Mouse (Mus musculus): ENCODE results near the gene Jrkl.

Gene Jrkl

GRCm38 (mm10) chr9:13245481-13245880, at the start of gene Jrkl:
Gene Jrkl (minus strand): TSS chr9:13245829.
- DNase-seq: peak; percentile 50

GRCm38 (mm10) chr9:13287482-13287881, 41.9 kb upstream of the Jrkl start:
- DNase-seq: no peak

- no peak for DNase-seq
These were observed 27.6 kb upstream of the Jrkl start for GRCm38 (mm10) chr9:13273219-13273618.

GRCm38 (mm10) chr9:13260980-13261379, 15.4 kb upstream of the Jrkl start:
- DNase-seq: no peak

- no peak for DNase-seq
These were observed 12.5 kb upstream of the Jrkl start for GRCm38 (mm10) chr9:13258173-13258572.

- no peak for DNase-seq
These were observed 11.1 kb upstream of the Jrkl start for GRCm38 (mm10) chr9:13256726-13257125.

GRCm38 (mm10) chr9:13251251-13251650, 5.6 kb upstream of the Jrkl start:
- no peak for DNase-seq

- DNase-seq: no peak
These were observed 2.5 kb upstream of the Jrkl start for GRCm38 (mm10) chr9:13248104-13248503.

- DNase-seq: peak; percentile 98
These were observed 1.4 kb upstream of the Jrkl start, which contains the start of gene Ccdc82 for GRCm38 (mm10) chr9:13246815-13247638. Gene Ccdc82 (plus strand): TSS chr9:13246955.

GRCm38 (mm10) chr9:13242321-13242720, 3.3 kb downstream of the Jrkl start:
- no peak for DNase-seq

GRCm38 (mm10) chr9:13231545-13232216, 13.9 kb downstream of the Jrkl start:
- peak; percentile 24 for DNase-seq

GRCm38 (mm10) chr9:13230553-13230952, 15.1 kb downstream of the Jrkl start:
- no peak for DNase-seq

GRCm38 (mm10) chr9:13225872-13226271, 19.8 kb downstream of the Jrkl start:
- no peak for DNase-seq

- DNase-seq: no peak
These were observed 39.3 kb downstream of the Jrkl start for GRCm38 (mm10) chr9:13206369-13206768.

- no peak for DNase-seq
These were observed 41.9 kb downstream of the Jrkl start for GRCm38 (mm10) chr9:13203681-13204080.

- no peak for DNase-seq
These were observed 42.5 kb downstream of the Jrkl start for GRCm38 (mm10) chr9:13203109-13203508.

GRCm38 (mm10) chr9:13200079-13200478, 45.5 kb downstream of the Jrkl start:
- DNase-seq: no peak

- DNase-seq: peak; percentile 48
These were observed 49.9 kb downstream of the Jrkl start for GRCm38 (mm10) chr9:13195762-13196161.

GRCm38 (mm10) chr9:13195268-13195667, 50.4 kb downstream of the Jrkl start:
- DNase-seq: no peak

GRCm38 (mm10) chr9:13194619-13195018, 51.0 kb downstream of the Jrkl start:
- DNase-seq: no peak

All from thymus, postnatal 4 days (tissue).